Mouse (Mus musculus): Measurements from ENCODE around the gene Prrg3. TPM values are rescaled to one million over a fixed set of nuclear protein-coding genes. Genes with fewer than 3 reads are reported as not detected.

Prrg3 gene
- polyA plus RNA-seq, 1 experiment = not detected

DNA sequence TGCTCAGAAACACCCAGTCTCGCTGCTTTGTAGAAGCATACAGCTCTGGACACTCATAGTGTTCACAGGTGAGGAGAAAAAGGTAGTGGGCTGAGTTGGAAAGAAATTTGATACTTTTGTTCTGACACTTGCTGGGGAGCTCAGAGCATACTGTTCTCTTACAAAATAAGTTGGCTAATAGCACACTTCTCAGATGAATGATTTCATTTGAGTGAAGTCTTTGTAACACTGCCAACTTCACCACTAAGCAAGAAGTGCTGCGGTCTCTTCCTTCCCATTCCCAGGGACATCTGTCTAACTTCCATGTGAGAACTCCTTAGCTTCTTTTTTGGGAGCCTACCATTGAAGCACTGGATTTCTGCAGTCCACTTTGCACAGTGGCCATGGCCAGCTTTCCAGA lies 20.8 kb downstream of the Prrg3 start:
- TF ChIP-seq MYOG (IDR thresholded peaks at IDR 0.05; ENCODE audit: control insufficient read depth, extremely low read depth, insufficient read length) = no peak
- TF ChIP-seq FOSL1 (IDR thresholded peaks at IDR 0.05; ENCODE audit: insufficient read depth, low read length, poor library complexity, severe bottlenecking) = no peak
- TF ChIP-seq CTCF (IDR thresholded peaks at IDR 0.05; ENCODE audit: control insufficient read depth, insufficient read depth, insufficient read length) = no peak

DNA sequence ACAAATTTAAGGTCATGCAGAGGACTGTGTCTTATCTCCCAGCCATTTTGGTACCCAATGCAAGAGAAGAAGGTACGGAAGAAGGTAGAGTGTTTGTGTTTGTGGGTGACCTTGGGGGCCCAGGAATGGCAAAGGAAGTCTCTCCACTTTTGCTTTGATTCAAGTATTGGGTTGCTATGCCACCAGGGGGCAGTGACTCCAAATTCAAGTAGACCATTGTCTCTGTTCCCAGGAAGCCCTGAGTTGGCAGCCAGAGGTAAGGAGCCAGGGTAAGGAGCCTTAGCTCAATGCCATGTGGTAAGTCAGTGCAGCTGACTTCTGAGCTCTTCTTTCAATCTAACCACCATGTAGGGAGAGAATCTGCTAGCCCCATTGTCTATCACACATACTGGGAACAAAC lies 21.4 kb downstream of the Prrg3 start:
- H3K79me3 ChIP-seq (ENCODE audit: low read depth) = no peaks in the 10 kb centered on the region
- H3K4me3 ChIP-seq (ENCODE audit: insufficient read depth, poor library complexity, severe bottlenecking) = no peak overlapping the region
- no peaks in the 10 kb centered on the region for H3K27me3 ChIP-seq (ENCODE audit: control insufficient read depth, insufficient read depth, insufficient read length)
- H3K36me3 ChIP-seq (ENCODE audit: control insufficient read depth, insufficient read depth) = no peaks in the 10 kb centered on the region
- TF ChIP-seq CEBPB (IDR thresholded peaks at IDR 0.05; ENCODE audit: low read depth) (no peak), MYOG (IDR thresholded peaks at IDR 0.05; ENCODE audit: control insufficient read depth, extremely low read depth, insufficient read length) (no peak), MYOD1 (IDR thresholded peaks at IDR 0.05; ENCODE audit: control insufficient read depth, insufficient read length, low read depth) (no peak), USF1 (IDR thresholded peaks at IDR 0.05; ENCODE audit: low read depth) (no peak), FOSL1 (IDR thresholded peaks at IDR 0.05; ENCODE audit: insufficient read depth, low read length, poor library complexity, severe bottlenecking) (no peak), CTCF (IDR thresholded peaks at IDR 0.05; ENCODE audit: control insufficient read depth, insufficient read depth, insufficient read length) (no peak), MAX (IDR thresholded peaks at IDR 0.05) (no peak)
- H3K79me2 ChIP-seq (ENCODE audit: control insufficient read depth, insufficient read depth) = no peaks in the 10 kb centered on the region
- no peak overlapping the region for H3ac ChIP-seq (ENCODE audit: control insufficient read depth, insufficient read length, low read depth)

More for the DNA sequence above, 20.8 kb downstream of the Prrg3 start:
- Histone ChIP-seq H3K27me3 (ENCODE audit: control insufficient read depth, insufficient read depth, insufficient read length) (no peaks in the 10 kb centered on the region), H3K4me3 (ENCODE audit: insufficient read depth, poor library complexity, severe bottlenecking) (no peak overlapping the region), H3ac (ENCODE audit: control insufficient read depth, insufficient read length, low read depth) (no peak overlapping the region), H3K36me3 (ENCODE audit: control insufficient read depth, insufficient read depth) (no peaks in the 10 kb centered on the region), H3K79me2 (ENCODE audit: control insufficient read depth, insufficient read depth) (no peaks in the 10 kb centered on the region), H3K79me3 (ENCODE audit: low read depth) (no peaks in the 10 kb centered on the region)

DNA sequence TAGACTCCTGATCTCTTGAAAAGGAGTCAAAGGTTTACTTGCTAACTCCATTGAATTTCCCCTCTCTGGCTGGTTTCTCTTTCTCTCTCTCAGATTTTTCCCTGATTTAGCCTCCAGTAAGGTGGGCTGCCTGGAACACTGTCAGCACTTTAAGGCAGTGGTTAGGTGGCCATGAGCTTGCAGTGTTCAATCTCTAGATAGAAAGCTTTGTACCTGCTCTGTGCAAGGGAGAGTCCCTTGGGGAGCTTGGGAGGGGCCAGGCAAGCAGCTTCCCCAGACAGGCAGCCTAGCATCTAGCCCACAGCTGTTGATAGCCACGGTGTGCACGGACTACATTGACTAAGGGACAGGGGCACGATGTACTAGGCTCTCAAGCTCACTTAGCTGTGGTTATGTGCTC lies 29.1 kb downstream of the Prrg3 start, which contains the start of gene Cnga2:
Gene Cnga2 (plus strand): TSS at position 301 of the 400 bp plus-strand sequence.
- no peaks in the 10 kb centered on the region for H3K79me3 ChIP-seq (ENCODE audit: low read depth)
- no peak within 1 kb of the TSS for H3ac ChIP-seq (ENCODE audit: control insufficient read depth, insufficient read length, low read depth)
- H3K4me3 ChIP-seq (ENCODE audit: insufficient read depth, poor library complexity, severe bottlenecking) = no peak within 1 kb of the TSS
- H3K36me3 ChIP-seq (ENCODE audit: control insufficient read depth, insufficient read depth) = no peaks in the 10 kb centered on the region
- no peak for TF ChIP-seq MAX (IDR thresholded peaks at IDR 0.05)
- no peak for TF ChIP-seq CEBPB (IDR thresholded peaks at IDR 0.05; ENCODE audit: low read depth)
- TF ChIP-seq CTCF (IDR thresholded peaks at IDR 0.05; ENCODE audit: control insufficient read depth, insufficient read depth, insufficient read length) = no peak
- no peak for TF ChIP-seq MYOD1 (IDR thresholded peaks at IDR 0.05; ENCODE audit: control insufficient read depth, insufficient read length, low read depth)
- no peaks in the 10 kb centered on the region for H3K27me3 ChIP-seq (ENCODE audit: control insufficient read depth, insufficient read depth, insufficient read length)
- H3K79me2 ChIP-seq (ENCODE audit: control insufficient read depth, insufficient read depth) = no peaks in the 10 kb centered on the region

DNA sequence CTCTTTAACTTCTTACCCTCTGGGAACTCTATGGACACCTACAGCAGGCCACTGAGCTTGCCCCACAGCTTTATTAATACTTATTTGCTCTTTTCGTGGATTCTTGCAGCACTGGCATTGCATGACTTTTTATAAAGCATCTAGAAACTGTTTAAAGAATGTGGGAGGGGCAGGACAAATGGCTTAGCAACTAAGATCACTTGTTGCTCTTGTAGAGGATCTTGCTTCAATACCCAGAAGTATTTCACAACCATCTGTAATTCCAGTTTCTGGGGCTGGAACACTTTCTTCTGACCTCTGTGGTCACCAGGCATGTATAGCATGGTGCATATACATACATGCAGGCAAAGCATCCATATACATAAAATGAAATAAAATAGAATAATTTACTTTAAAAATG lies 33.5 kb downstream of the Prrg3 start:
- H3K79me3 ChIP-seq (ENCODE audit: low read depth) = no peaks in the 10 kb centered on the region
- TF ChIP-seq MYOD1 (IDR thresholded peaks at IDR 0.05; ENCODE audit: control insufficient read depth, insufficient read length, low read depth) = no peak
- no peak for TF ChIP-seq FOSL1 (IDR thresholded peaks at IDR 0.05; ENCODE audit: insufficient read depth, low read length, poor library complexity, severe bottlenecking)
- H3K4me3 ChIP-seq (ENCODE audit: insufficient read depth, poor library complexity, severe bottlenecking) = no peak overlapping the region
- no peaks in the 10 kb centered on the region for H3K27me3 ChIP-seq (ENCODE audit: control insufficient read depth, insufficient read depth, insufficient read length)
- H3K36me3 ChIP-seq (ENCODE audit: control insufficient read depth, insufficient read depth) = no peaks in the 10 kb centered on the region
- no peak overlapping the region for H3ac ChIP-seq (ENCODE audit: control insufficient read depth, insufficient read length, low read depth)
- no peaks in the 10 kb centered on the region for H3K79me2 ChIP-seq (ENCODE audit: control insufficient read depth, insufficient read depth)

DNA sequence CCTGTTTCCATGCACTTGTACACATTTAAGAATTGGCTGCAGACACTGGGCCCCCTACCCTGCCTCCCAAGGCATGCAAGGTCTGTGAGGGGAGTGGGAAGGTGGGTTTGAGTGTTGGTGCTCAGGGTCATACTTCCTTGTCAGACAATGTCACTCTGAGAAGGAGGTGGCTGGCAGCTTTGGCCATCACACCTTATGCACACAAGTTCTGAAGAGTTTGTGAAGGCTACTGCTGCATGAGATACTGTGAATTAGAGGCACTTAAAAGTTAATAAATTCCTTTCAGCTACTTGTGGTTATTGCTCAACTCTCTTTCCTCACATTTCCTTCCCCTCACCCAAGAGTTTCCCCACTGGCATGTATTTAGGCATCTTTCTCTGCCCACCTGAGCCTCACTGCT lies 47.5 kb downstream of the Prrg3 start:
- Histone ChIP-seq H3K4me3 (ENCODE audit: insufficient read depth, poor library complexity, severe bottlenecking) (no peak overlapping the region), H3K79me3 (ENCODE audit: low read depth) (no peaks in the 10 kb centered on the region), H3K27me3 (ENCODE audit: control insufficient read depth, insufficient read depth, insufficient read length) (no peaks in the 10 kb centered on the region), H3K36me3 (ENCODE audit: control insufficient read depth, insufficient read depth) (no peaks in the 10 kb centered on the region), H3K79me2 (ENCODE audit: control insufficient read depth, insufficient read depth) (no peaks in the 10 kb centered on the region), H3ac (ENCODE audit: control insufficient read depth, insufficient read length, low read depth) (no peak overlapping the region)
- no peak for TF ChIP-seq USF1 (IDR thresholded peaks at IDR 0.05; ENCODE audit: low read depth)
- TF ChIP-seq CEBPB (IDR thresholded peaks at IDR 0.05; ENCODE audit: low read depth) = no peak
- TF ChIP-seq CTCF (IDR thresholded peaks at IDR 0.05; ENCODE audit: control insufficient read depth, insufficient read depth, insufficient read length) = no peak

DNA sequence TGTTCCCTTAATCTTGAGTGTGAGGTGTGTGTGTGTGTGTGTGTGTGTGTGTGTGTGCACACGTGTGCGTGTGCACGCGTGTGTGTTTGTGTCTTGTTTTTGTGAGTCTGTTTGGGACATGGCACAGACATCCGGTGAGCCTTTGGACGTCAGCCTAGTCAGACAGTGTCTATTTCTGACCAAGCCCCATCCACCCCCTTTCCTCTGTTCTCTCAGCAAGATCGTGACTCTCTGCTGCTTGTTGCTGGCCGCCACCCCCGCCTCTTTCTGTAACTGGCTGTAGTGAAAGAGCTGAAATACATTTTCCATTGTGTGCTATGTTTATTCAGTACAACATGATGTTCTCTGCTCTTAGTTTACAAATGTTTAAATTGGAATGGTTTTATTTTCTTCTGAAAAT lies 49.8 kb downstream of the Prrg3 start:
- H3K79me3 ChIP-seq (ENCODE audit: low read depth) = no peaks in the 10 kb centered on the region
- no peaks in the 10 kb centered on the region for H3K79me2 ChIP-seq (ENCODE audit: control insufficient read depth, insufficient read depth)
- H3ac ChIP-seq (ENCODE audit: control insufficient read depth, insufficient read length, low read depth) = no peak overlapping the region
- H3K27me3 ChIP-seq (ENCODE audit: control insufficient read depth, insufficient read depth, insufficient read length) = no peaks in the 10 kb centered on the region
- no peak for TF ChIP-seq MYOG (IDR thresholded peaks at IDR 0.05; ENCODE audit: control insufficient read depth, extremely low read depth, insufficient read length)
- no peak for TF ChIP-seq USF1 (IDR thresholded peaks at IDR 0.05; ENCODE audit: low read depth)
- TF ChIP-seq MYOD1 (IDR thresholded peaks at IDR 0.05; ENCODE audit: control insufficient read depth, insufficient read length, low read depth) = no peak
- no peak for TF ChIP-seq CEBPB (IDR thresholded peaks at IDR 0.05; ENCODE audit: low read depth)
- TF ChIP-seq CTCF (IDR thresholded peaks at IDR 0.05; ENCODE audit: control insufficient read depth, insufficient read depth, insufficient read length) = no peak
- TF ChIP-seq FOSL1 (IDR thresholded peaks at IDR 0.05; ENCODE audit: insufficient read depth, low read length, poor library complexity, severe bottlenecking) = no peak
- no peak for TF ChIP-seq MAX (IDR thresholded peaks at IDR 0.05)
- H3K4me3 ChIP-seq (ENCODE audit: insufficient read depth, poor library complexity, severe bottlenecking) = no peak overlapping the region
- H3K36me3 ChIP-seq (ENCODE audit: control insufficient read depth, insufficient read depth) = no peaks in the 10 kb centered on the region
